Mouse (Mus musculus) left cerebral cortex, postnatal 36 days (tissue): ENCODE measurements around the gene Cdk5rap3. TPM values are rescaled to one million over a fixed set of nuclear protein-coding genes. Genes with fewer than 3 reads are reported as not detected.

Source experiments
- DNase-seq, 2 experiments: peaks; one replicate each; pipeline ENCODE4 v3.0.0; 2021 to 2022; ENCODE audit warnings: low spot score in 2 of 2, mixed read lengths in 1 of 2
- intact Hi-C: fragments of 180-260 bp; cut with DNase I; formaldehyde crosslinking; loops from one replicate; pipeline ENCODE4 v1.15.1; 2025
- total RNA-seq, 2 experiments: library from RNA; stranded (reverse); gene quantifications; 2 replicates each; pipeline ENCODE4 v1.2.3; 2021

The Cdk5rap3 gene
- total RNA-seq, 2 experiments from 2014 or later, result 30.3 to 31.5 TPM

- DNase-seq, result peak; percentile 37 to 64
- intact Hi-C loops, result loop anchor here (1.0 to 10.0 kb wide), 4 partner anchors 42 to 312 kb away; no protein-coding TSS in a partner anchor
Measured at GRCm38 (mm10) chr11:96867149-96867548, 49.1 kb downstream of the Cdk5rap3 start.

- no peak for DNase-seq
- intact Hi-C loops, result loop anchor here (5.0 to 10.0 kb wide), 2 partner anchors 86 to 309 kb away; partner anchors contain the start of gene Snx11
Measured at GRCm38 (mm10) chr11:96863206-96863995, 52.9 kb downstream of the Cdk5rap3 start.

- intact Hi-C loops, result loop anchor here (5.0 to 10.0 kb wide), 2 partner anchors 85 to 308 kb away; partner anchors contain the start of gene Snx11
- DNase-seq, result no peak
Measured at GRCm38 (mm10) chr11:96862534-96862933, 53.8 kb downstream of the Cdk5rap3 start.

GRCm38 (mm10) chr11:96861878-96862289, 54.4 kb downstream of the Cdk5rap3 start:
- peak; percentile 92 to 93 for DNase-seq
- intact Hi-C loops, result loop anchor here (2.0 to 10.0 kb wide), 4 partner anchors 85 to 583 kb away; partner anchors contain the start of gene Snx11

GRCm38 (mm10) chr11:96861446-96861845, 54.9 kb downstream of the Cdk5rap3 start:
- DNase-seq, result no peak
- intact Hi-C loops, result loop anchor here (2.0 to 10.0 kb wide), 4 partner anchors 84 to 583 kb away; partner anchors contain the start of gene Snx11

- intact Hi-C loops, result loop anchor here (2.0 to 10.0 kb wide), 4 partner anchors 83 to 582 kb away; partner anchors contain the start of gene Snx11
- DNase-seq, result peak; percentile 61 to 69
Measured at GRCm38 (mm10) chr11:96860564-96860963, 55.7 kb downstream of the Cdk5rap3 start.

GRCm38 (mm10) chr11:96859635-96860034, 56.7 kb downstream of the Cdk5rap3 start:
- intact Hi-C loops, result loop anchor here (2.0 to 10.0 kb wide), 5 partner anchors 37 to 581 kb away; partner anchors contain the start of gene Snx11
- DNase-seq, result no peak

- intact Hi-C loops, result loop anchor here (5.0 kb wide), 1 partner anchor 35 kb away; no protein-coding TSS in a partner anchor
- DNase-seq, result no peak
Measured at GRCm38 (mm10) chr11:96857446-96857845, 58.9 kb downstream of the Cdk5rap3 start.

Other genes starting within 250 kb of the Cdk5rap3 start
- gene Snx11, start 138.9 kb downstream of the Cdk5rap3 start, total RNA-seq, result 10 to 100 TPM; 40.4 to 49.0 TPM
- 10 to 100 TPM; 40.8 to 46.9 TPM for gene Cbx1, start 127.4 kb downstream of the Cdk5rap3 start, total RNA-seq
- 100 to 1,000 TPM; 262 to 282 TPM for gene Nfe2l1, start 86.5 kb downstream of the Cdk5rap3 start, total RNA-seq
- gene Copz2, start 66.6 kb downstream of the Cdk5rap3 start, total RNA-seq, result 1 to 10 TPM; 4.5 to 5.0 TPM
- not detected for gene Prr15l, start 11.6 kb upstream of the Cdk5rap3 start, total RNA-seq
- 10 to 100 TPM; 36.1 to 43.1 TPM for gene Pnpo, start 27.5 kb upstream of the Cdk5rap3 start, total RNA-seq
- gene Sp2, start 66.5 kb upstream of the Cdk5rap3 start, total RNA-seq, result 10 to 100 TPM; 13.1 to 14.5 TPM
- gene Sp6, start 96.9 kb upstream of the Cdk5rap3 start, total RNA-seq, result 1 to 10 TPM; 2.2 to 2.5 TPM
- gene Scrn2, start 113.4 kb upstream of the Cdk5rap3 start, total RNA-seq, result 1 to 10 TPM; 3.7 to 3.9 TPM
- under 1 TPM; 0.32 to 0.59 TPM for gene Lrrc46, start 124.9 kb upstream of the Cdk5rap3 start, total RNA-seq
- 10 to 100 TPM; 63.5 to 80.0 TPM for gene Mrpl10, start 125.1 kb upstream of the Cdk5rap3 start, total RNA-seq
- 10 to 100 TPM; 11.9 to 13.3 TPM for gene Osbpl7, start 134.1 kb upstream of the Cdk5rap3 start, total RNA-seq
- under 1 TPM; 0.17 to 0.32 TPM for gene Tbx21, start 198.8 kb upstream of the Cdk5rap3 start, total RNA-seq
- 10 to 100 TPM; 42.9 to 53.7 TPM for gene Tbkbp1, start 235.0 kb upstream of the Cdk5rap3 start, total RNA-seq